Mouse (Mus musculus): ENCODE data around the gene Dusp11. TPM values are rescaled to one million over a fixed set of nuclear protein-coding genes. Genes with fewer than 3 reads are reported as not detected.
"Not testable (repeated sequence)": the region's sequence is repeated elsewhere in the genome, so short reads cannot be mapped to it uniquely, and the experiment has no call there.

Gene Dusp11
- polyA plus RNA-seq, 1 experiment from 2014 or later = 36.9 TPM

- Histone ChIP-seq H3K4me3 (no peak within 1 kb of the TSS), H3K4me1 (replicated peaks) (peaks cover 9% of the 10 kb centered on the region), H3K9me3 (replicated peaks) (no peaks in the 10 kb centered on the region), H3K27me3 (no peaks in the 10 kb centered on the region), H3K36me3 (no peaks in the 10 kb centered on the region), H3K9ac (no peak within 1 kb of the TSS), H3K4me2 (no peak within 1 kb of the TSS), H3K27ac (no peak within 1 kb of the TSS)
- ATAC-seq (replicated peaks; ENCODE audit: insufficient number of reproducible peaks, insufficient read depth, low FRiP score, low read depth) = no peak
- 83% methylated on average over 3 of the region's 3 CpGs for WGBS
These were observed 49.9 kb downstream of the Dusp11 start, which contains the start of gene Tprkb for GRCm38 (mm10) chr6:85911587-85911986. Gene Tprkb, plus strand, starts transcription at chr6:85911865.

GRCm38 (mm10) chr6:85909704-85910103 is 51.8 kb downstream of the Dusp11 start:
- WGBS = 91% methylated on average over 1 of the region's 1 CpGs
- no peak overlapping the region for H3K4me2 ChIP-seq

DNA sequence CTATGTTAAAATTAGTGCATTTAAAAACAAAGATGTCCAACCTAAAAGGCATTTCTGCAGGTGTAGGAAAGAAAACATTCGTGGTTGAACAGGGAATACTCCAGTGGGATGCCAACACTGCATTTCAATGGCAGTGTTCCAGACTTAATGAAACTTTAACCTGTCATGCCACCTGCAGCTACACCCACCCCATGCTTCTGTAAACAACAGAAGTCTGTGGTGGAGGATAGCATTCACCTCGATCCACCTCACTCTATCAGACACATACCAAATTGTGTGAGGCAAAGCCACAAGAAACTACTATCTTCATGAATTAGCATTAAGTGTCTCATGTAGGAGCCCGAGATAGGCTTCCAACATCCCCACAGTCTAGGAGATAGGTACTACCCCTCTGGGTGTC is 53.1 kb downstream of the Dusp11 start:
- no peak overlapping the region for H3K27ac ChIP-seq
- ATAC-seq (replicated peaks; ENCODE audit: insufficient number of reproducible peaks, insufficient read depth, low FRiP score, low read depth) = no peak
- no peaks in the 10 kb centered on the region for H3K4me1 ChIP-seq (replicated peaks)
- H3K9me3 ChIP-seq (replicated peaks) = no peaks in the 10 kb centered on the region
- WGBS = 57% methylated on average over 3 of the region's 3 CpGs
- no peaks in the 10 kb centered on the region for H3K36me3 ChIP-seq
- no peak overlapping the region for H3K4me2 ChIP-seq
- no peak overlapping the region for H3K4me3 ChIP-seq
- no peaks in the 10 kb centered on the region for H3K27me3 ChIP-seq
- no peak overlapping the region for H3K9ac ChIP-seq

More at GRCm38 (mm10) chr6:85909704-85910103, 51.8 kb downstream of the Dusp11 start:
- H3K4me1 ChIP-seq (replicated peaks) = peaks cover under 1% of the 10 kb centered on the region
- no peak for ATAC-seq (replicated peaks; ENCODE audit: insufficient number of reproducible peaks, insufficient read depth, low FRiP score, low read depth)
- H3K36me3 ChIP-seq = no peaks in the 10 kb centered on the region
- no peaks in the 10 kb centered on the region for H3K9me3 ChIP-seq (replicated peaks)
- H3K27ac ChIP-seq = no peak overlapping the region
- no peak overlapping the region for H3K4me3 ChIP-seq
- no peaks in the 10 kb centered on the region for H3K27me3 ChIP-seq
- no peak overlapping the region for H3K9ac ChIP-seq

DNA sequence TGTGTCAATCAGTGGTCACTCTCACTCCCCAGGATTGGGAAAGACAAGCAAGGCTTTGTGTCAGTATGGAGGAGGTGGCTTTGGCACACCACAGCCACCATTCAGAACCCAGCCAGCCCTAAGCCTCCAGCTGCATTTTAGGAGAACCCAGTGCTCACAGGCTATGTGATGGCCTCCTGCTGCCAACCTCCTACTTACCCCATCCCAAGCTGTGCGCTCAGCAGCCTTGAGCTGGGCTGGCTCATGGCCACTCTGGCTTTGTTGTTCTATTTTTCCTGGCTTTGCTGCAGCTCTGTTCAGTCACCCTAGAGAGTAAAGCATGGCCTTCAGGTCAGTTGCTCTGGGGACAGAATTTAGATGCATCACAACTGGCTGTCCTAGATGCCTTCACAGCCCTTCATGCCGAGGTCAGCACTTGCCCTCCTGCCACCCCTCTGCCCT is 54.5 kb downstream of the Dusp11 start:
- not testable (repeated sequence) for H3K36me3 ChIP-seq; ATAC-seq (replicated peaks; ENCODE audit: insufficient number of reproducible peaks, insufficient read depth, low FRiP score, low read depth); H3K27ac ChIP-seq; H3K4me2 ChIP-seq; H3K4me3 ChIP-seq; H3K9me3 ChIP-seq (replicated peaks); H3K9ac ChIP-seq; H3K4me1 ChIP-seq (replicated peaks); H3K27me3 ChIP-seq
- 56% methylated on average over 2 of the region's 2 CpGs for WGBS

DNA sequence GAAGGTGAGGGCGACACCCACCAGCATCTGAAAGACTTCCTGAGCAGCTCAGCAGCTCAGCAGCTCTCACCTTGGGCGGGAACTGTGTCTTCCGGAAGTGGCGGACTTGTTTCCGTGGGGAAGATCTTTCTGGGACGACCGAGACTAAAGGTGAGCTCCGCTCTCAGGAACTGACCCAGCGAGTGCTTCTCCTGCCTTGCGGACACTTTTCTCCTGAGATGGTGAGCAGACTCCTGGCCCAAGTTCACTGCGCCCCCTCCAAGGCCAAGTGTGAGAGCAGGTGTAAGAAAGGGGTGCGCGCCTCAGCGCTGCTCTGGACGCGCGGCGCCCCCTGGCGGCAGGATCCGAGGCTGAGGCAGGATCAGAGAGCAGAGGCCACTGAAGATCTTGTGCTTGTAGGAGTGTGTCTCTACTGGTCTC is 56.8 kb downstream of the Dusp11 start, which contains the start of gene Nat8f4:
Gene Nat8f4 (minus strand): TSS at position 243 of the 420 bp plus-strand sequence.
- H3K4me3 ChIP-seq = peak within 1 kb of the TSS; percentile 45
- WGBS = 14% methylated on average over 20 of the region's 20 CpGs
- H3K9ac ChIP-seq = not testable (repeated sequence)

DNA sequence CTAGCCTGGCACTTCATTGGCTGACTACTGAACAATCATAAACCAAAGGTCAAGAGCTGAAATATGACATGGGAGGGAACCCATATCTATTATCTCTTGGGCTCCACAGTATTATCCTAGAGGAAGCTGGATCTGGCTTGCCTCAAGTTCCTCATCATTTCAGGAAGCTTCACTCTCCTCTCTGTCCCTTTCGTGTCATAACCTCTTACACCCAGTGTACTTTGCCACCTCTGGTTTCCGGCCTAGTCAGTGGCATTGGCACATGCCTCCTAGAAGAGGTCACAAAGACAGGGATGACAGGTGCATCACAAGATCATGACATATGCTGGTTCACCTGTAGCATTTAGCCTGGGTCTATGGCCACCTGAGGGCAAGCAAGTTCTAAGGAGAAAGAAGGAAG is 59.2 kb downstream of the Dusp11 start:
- Histone ChIP-seq H3K27me3 (no peaks in the 10 kb centered on the region), H3K4me1 (replicated peaks) (no peaks in the 10 kb centered on the region), H3K36me3 (no peaks in the 10 kb centered on the region), H3K9ac (no peak overlapping the region), H3K9me3 (replicated peaks) (no peaks in the 10 kb centered on the region), H3K4me2 (no peak overlapping the region), H3K4me3 (no peak overlapping the region), H3K27ac (no peak overlapping the region)
- 83% methylated on average over 2 of the region's 2 CpGs for WGBS
- no peak for ATAC-seq (replicated peaks; ENCODE audit: insufficient number of reproducible peaks, insufficient read depth, low FRiP score, low read depth)

More for the DNA sequence above, 56.8 kb downstream of the Dusp11 start, which contains the start of gene Nat8f4:
- not testable (repeated sequence) for H3K9me3 ChIP-seq (replicated peaks); H3K27ac ChIP-seq; H3K27me3 ChIP-seq; H3K36me3 ChIP-seq; H3K4me1 ChIP-seq (replicated peaks)
- peak within 1 kb of the TSS; percentile 58 for H3K4me2 ChIP-seq
- 0 out of 2 replicates have a peak, but pooled peaks have one; percentile 30 for ATAC-seq (replicated peaks; ENCODE audit: insufficient number of reproducible peaks, insufficient read depth, low FRiP score, low read depth)

- 64% methylated on average over 7 of the region's 8 CpGs for WGBS
- not testable (repeated sequence) for ATAC-seq (replicated peaks; ENCODE audit: insufficient number of reproducible peaks, insufficient read depth, low FRiP score, low read depth); H3K4me2 ChIP-seq
These were observed 62.6 kb downstream of the Dusp11 start for GRCm38 (mm10) chr6:85898596-85899475.

GRCm38 (mm10) chr6:85895061-85895648 is 66.3 kb downstream of the Dusp11 start:
- H3K27me3 ChIP-seq; H3K4me1 ChIP-seq (replicated peaks); H3K4me2 ChIP-seq; ATAC-seq (replicated peaks; ENCODE audit: insufficient number of reproducible peaks, insufficient read depth, low FRiP score, low read depth); H3K27ac ChIP-seq; H3K9me3 ChIP-seq (replicated peaks); H3K36me3 ChIP-seq; H3K9ac ChIP-seq; H3K4me3 ChIP-seq: not testable (repeated sequence)
- WGBS = 69% methylated on average over 25 of the region's 25 CpGs

More at GRCm38 (mm10) chr6:85898596-85899475, 62.6 kb downstream of the Dusp11 start:
- H3K36me3 ChIP-seq; H3K4me1 ChIP-seq (replicated peaks); H3K27ac ChIP-seq; H3K9ac ChIP-seq; H3K9me3 ChIP-seq (replicated peaks); H3K27me3 ChIP-seq; H3K4me3 ChIP-seq: not testable (repeated sequence)

Other genes starting within 250 kb of the Dusp11 start
- not detected in 2 replicates for gene Nat8f7, start 248.5 kb downstream of the Dusp11 start, polyA plus RNA-seq (2015; fragmentation: Nextera tagmentation; extraction: Ambion mirVana)
- gene Nat8f3, start 195.9 kb downstream of the Dusp11 start, polyA plus RNA-seq (2015; fragmentation: Nextera tagmentation; extraction: Ambion mirVana) = not detected in 2 replicates
- gene Nat8f6, start 140.7 kb downstream of the Dusp11 start, polyA plus RNA-seq (2015; fragmentation: Nextera tagmentation; extraction: Ambion mirVana) = not detected in 2 replicates
- not detected in 2 replicates for gene Nat8f5, start 140.7 kb downstream of the Dusp11 start, polyA plus RNA-seq (2015; fragmentation: Nextera tagmentation; extraction: Ambion mirVana)
- gene Nat8, start 129.6 kb downstream of the Dusp11 start, polyA plus RNA-seq (2015; fragmentation: Nextera tagmentation; extraction: Ambion mirVana) = not detected in 2 replicates
- not detected in 2 replicates for gene Nat8f2, start 92.5 kb downstream of the Dusp11 start, polyA plus RNA-seq (2015; fragmentation: Nextera tagmentation; extraction: Ambion mirVana)
- 2.0 TPM in 2 replicates for gene Nat8f4, start 56.8 kb downstream of the Dusp11 start, polyA plus RNA-seq (2015; fragmentation: Nextera tagmentation; extraction: Ambion mirVana)
- gene Tprkb, start 49.8 kb downstream of the Dusp11 start, polyA plus RNA-seq (2015; fragmentation: Nextera tagmentation; extraction: Ambion mirVana) = 20.7 and 23.3 TPM in 2 replicates
- 4.0 and 6.2 TPM in 2 replicates for gene Nat8f1, start 46.0 kb downstream of the Dusp11 start, polyA plus RNA-seq (2015; fragmentation: Nextera tagmentation; extraction: Ambion mirVana)
- gene Figla, start 54.5 kb upstream of the Dusp11 start, polyA plus RNA-seq (2015; fragmentation: Nextera tagmentation; extraction: Ambion mirVana) = not detected in 2 replicates
- gene Add2, start 67.0 kb upstream of the Dusp11 start, polyA plus RNA-seq (2015; fragmentation: Nextera tagmentation; extraction: Ambion mirVana) = 1.6 and 5.0 TPM in 2 replicates
- gene Tgfa, start 233.6 kb upstream of the Dusp11 start, polyA plus RNA-seq (2015; fragmentation: Nextera tagmentation; extraction: Ambion mirVana) = 2.3 and 3.1 TPM in 2 replicates